Mouse (Mus musculus) forebrain, embryonic 11.5 days (tissue): ENCODE data around the gene L3mbtl1. TPM values are rescaled to one million over a fixed set of nuclear protein-coding genes. Genes with fewer than 3 reads are reported as not detected.

Experiments used
- ATAC-seq: fragments of 200-750 bp; cut with Nextera tagmentation; replicated peaks from 2 replicates; pipeline ENCODE4 v1.8.0; 2017; ENCODE audit warnings: moderate TSS enrichment; ENCODE audit not compliant: low FRiP score
- DNase-seq: peaks from one replicate; pipeline ENCODE4 v3.0.0-alpha.2; 2017; ENCODE audit warnings: low spot score
- H3K27ac ChIP-seq: fragments of 300-500 bp; sonication (generic); 2 replicates; pipeline ENCODE4 v1.5.1; 2014; ENCODE audit warnings: low read depth, low read length
- H3K27me3 ChIP-seq: fragments of 300-500 bp; sonication (generic); 2 replicates; pipeline ENCODE4 v1.6.1; 2014; ENCODE audit warnings: mild to moderate bottlenecking, low read length, mixed read lengths; ENCODE audit not compliant: control insufficient read depth, insufficient read depth
- H3K36me3 ChIP-seq: fragments of 300-500 bp; sonication (generic); 2 replicates; pipeline ENCODE4 v1.6.1; 2014; ENCODE audit warnings: mild to moderate bottlenecking, low read length, moderate library complexity, mixed read lengths; ENCODE audit not compliant: control insufficient read depth, insufficient read depth
- H3K4me1 ChIP-seq: fragments of 300-500 bp; sonication (generic); replicated peaks from 2 replicates; pipeline ENCODE4 v1.6.1; 2014; ENCODE audit warnings: low read length, mixed read lengths; ENCODE audit not compliant: control insufficient read depth, insufficient read depth
- H3K4me2 ChIP-seq: fragments of 300-500 bp; sonication (generic); 2 replicates; pipeline ENCODE4 v1.6.1; 2014; ENCODE audit warnings: low read depth, mild to moderate bottlenecking, low read length, moderate library complexity, mixed read lengths; ENCODE audit not compliant: severe bottlenecking
- H3K4me3 ChIP-seq: fragments of 300-500 bp; sonication (generic); 2 replicates; pipeline ENCODE4 v1.5.1; 2014; ENCODE audit warnings: low read depth, low read length
- H3K9ac ChIP-seq: fragments of 300-500 bp; sonication (generic); 2 replicates; pipeline ENCODE4 v1.6.1; 2014; ENCODE audit warnings: low read length
- H3K9me3 ChIP-seq: fragments of 300-500 bp; sonication (generic); 2 replicates; pipeline ENCODE4 v1.6.1; 2016; ENCODE audit warnings: low read length, mixed read lengths; ENCODE audit not compliant: control insufficient read depth
- WGBS: fragments of 180-500 bp; shearing (Covaris S2); extraction: QIAGEN DNeasy Blood & Tissue Kit; methylation state at CpG from one replicate; pipeline ENCODE4 v1.1.7; 2014; 5-methylcytosine and 5-hydroxymethylcytosine counted together
- polyA plus RNA-seq: library from polyadenylated mRNA; unstranded; fragments of >200 nt; fragmentation: Nextera tagmentation; extraction: Ambion mirVana; gene quantifications from 2 replicates; pipeline ENCODE4 v1.2.1, GENCODE M21; 2014

Gene L3mbtl1
- polyA plus RNA-seq, 1 experiment from 2014 or later, result 0.21 TPM

- WGBS, result 77% methylated on average over 5 of the region's 5 CpGs
- ATAC-seq (no peak), DNase-seq (no peak)
- Histone ChIP-seq H3K9ac (no peak overlapping the region), H3K4me3 (no peak overlapping the region), H3K9me3 (no peaks in the 10 kb centered on the region), H3K4me1 (no peaks in the 10 kb centered on the region), H3K27ac (no peak overlapping the region), H3K4me2 (no peak overlapping the region), H3K27me3 (no peaks in the 10 kb centered on the region), H3K36me3 (no peaks in the 10 kb centered on the region)
Measured at GRCm38 (mm10) chr2:162973206-162973605, 29.9 kb downstream of the L3mbtl1 start.

- no peak overlapping the region for H3K27ac ChIP-seq
- no peak overlapping the region for H3K4me2 ChIP-seq
- no peak for DNase-seq
- H3K4me3 ChIP-seq, result no peak overlapping the region
- H3K36me3 ChIP-seq, result no peaks in the 10 kb centered on the region
- WGBS, result 36% methylated on average over 11 of the region's 11 CpGs
- H3K4me1 ChIP-seq, result no peaks in the 10 kb centered on the region
- H3K9me3 ChIP-seq, result no peaks in the 10 kb centered on the region
- no peaks in the 10 kb centered on the region for H3K27me3 ChIP-seq
- no peak for ATAC-seq
- no peak overlapping the region for H3K9ac ChIP-seq
Measured at GRCm38 (mm10) chr2:162973637-162974036, 30.4 kb downstream of the L3mbtl1 start.

GRCm38 (mm10) chr2:162975157-162975775 is 32.0 kb downstream of the L3mbtl1 start:
- Histone ChIP-seq H3K27me3 (no peaks in the 10 kb centered on the region), H3K4me2 (no peak overlapping the region), H3K9ac (no peak overlapping the region), H3K27ac (no peak overlapping the region), H3K36me3 (no peaks in the 10 kb centered on the region), H3K4me1 (no peaks in the 10 kb centered on the region), H3K9me3 (no peaks in the 10 kb centered on the region), H3K4me3 (no peak overlapping the region)
- ATAC-seq (no peak), DNase-seq (no peak)
- WGBS, result 82% methylated on average over 11 of the region's 11 CpGs

- H3K4me3 ChIP-seq, result no peak overlapping the region
- no peak overlapping the region for H3K4me2 ChIP-seq
- ATAC-seq, result no peak
- no peak overlapping the region for H3K27ac ChIP-seq
- 74% methylated on average over 4 of the region's 4 CpGs for WGBS
- no peaks in the 10 kb centered on the region for H3K4me1 ChIP-seq
- no peak overlapping the region for H3K9ac ChIP-seq
- no peaks in the 10 kb centered on the region for H3K9me3 ChIP-seq
- DNase-seq, result no peak
- no peaks in the 10 kb centered on the region for H3K36me3 ChIP-seq
- no peaks in the 10 kb centered on the region for H3K27me3 ChIP-seq
Measured at GRCm38 (mm10) chr2:162976001-162976400, 32.7 kb downstream of the L3mbtl1 start.

- WGBS, result 88% methylated on average over 6 of the region's 6 CpGs
- no peaks in the 10 kb centered on the region for H3K4me1 ChIP-seq
- ATAC-seq (no peak), DNase-seq (no peak)
- no peaks in the 10 kb centered on the region for H3K36me3 ChIP-seq
- H3K27me3 ChIP-seq, result no peaks in the 10 kb centered on the region
- H3K4me2 ChIP-seq, result no peak overlapping the region
- no peak overlapping the region for H3K4me3 ChIP-seq
- no peak overlapping the region for H3K27ac ChIP-seq
- H3K9me3 ChIP-seq, result no peaks in the 10 kb centered on the region
- no peak overlapping the region for H3K9ac ChIP-seq
Measured at GRCm38 (mm10) chr2:162984381-162984780, 41.1 kb downstream of the L3mbtl1 start.

GRCm38 (mm10) chr2:162985923-162986322 is 42.7 kb downstream of the L3mbtl1 start:
- Histone ChIP-seq H3K27me3 (no peaks in the 10 kb centered on the region), H3K9me3 (no peaks in the 10 kb centered on the region), H3K27ac (no peak overlapping the region), H3K36me3 (no peaks in the 10 kb centered on the region), H3K4me2 (no peak overlapping the region), H3K4me3 (no peak overlapping the region), H3K4me1 (no peaks in the 10 kb centered on the region), H3K9ac (no peak overlapping the region)
- 59% methylated on average over 3 of the region's 3 CpGs for WGBS
- ATAC-seq (no peak), DNase-seq (no peak)

GRCm38 (mm10) chr2:162986764-162987163 is 43.5 kb downstream of the L3mbtl1 start:
- H3K27ac ChIP-seq, result no peak overlapping the region
- no peaks in the 10 kb centered on the region for H3K27me3 ChIP-seq
- WGBS, result 88% methylated on average over 3 of the region's 3 CpGs
- no peaks in the 10 kb centered on the region for H3K4me1 ChIP-seq
- H3K4me3 ChIP-seq, result no peak overlapping the region
- H3K36me3 ChIP-seq, result no peaks in the 10 kb centered on the region
- no peaks in the 10 kb centered on the region for H3K9me3 ChIP-seq
- H3K4me2 ChIP-seq, result no peak overlapping the region
- ATAC-seq, result no peak
- no peak for DNase-seq
- H3K9ac ChIP-seq, result no peak overlapping the region

- H3K9ac ChIP-seq, result no peak within 1 kb of the TSS
- H3K36me3 ChIP-seq, result no peaks in the 10 kb centered on the region
- WGBS, result 72% methylated on average over 8 of the region's 8 CpGs
Measured at GRCm38 (mm10) chr2:162987218-162987617, 43.9 kb downstream of the L3mbtl1 start, which contains the start of gene Sgk2. TSS of gene Sgk2 (plus strand) at chr2:162987330.

GRCm38 (mm10) chr2:162988235-162988634 is 45.0 kb downstream of the L3mbtl1 start:
- Histone ChIP-seq H3K36me3 (no peaks in the 10 kb centered on the region), H3K4me1 (no peaks in the 10 kb centered on the region), H3K27ac (no peak overlapping the region), H3K4me2 (no peak overlapping the region), H3K9me3 (no peaks in the 10 kb centered on the region), H3K27me3 (no peaks in the 10 kb centered on the region), H3K4me3 (no peak overlapping the region), H3K9ac (no peak overlapping the region)
- ATAC-seq (no peak), DNase-seq (no peak)
- 91% methylated on average over 4 of the region's 4 CpGs for WGBS

More at GRCm38 (mm10) chr2:162987218-162987617, 43.9 kb downstream of the L3mbtl1 start, which contains the start of gene Sgk2:
- H3K4me3 ChIP-seq, result no peak within 1 kb of the TSS
- H3K4me1 ChIP-seq, result no peaks in the 10 kb centered on the region
- H3K4me2 ChIP-seq, result no peak within 1 kb of the TSS
- ATAC-seq (no peak), DNase-seq (no peak)
- no peak within 1 kb of the TSS for H3K27ac ChIP-seq
- H3K27me3 ChIP-seq, result no peaks in the 10 kb centered on the region
- H3K9me3 ChIP-seq, result no peaks in the 10 kb centered on the region
